Mouse (Mus musculus): ENCODE measurements around the gene Agtpbp1.

GRCm38 (mm10) chr13:59587201-59587600 lies 2.2 kb upstream of the Agtpbp1 start:
- TF ChIP-seq CTCF (IDR thresholded peaks at IDR 0.05; ENCODE audit: control insufficient read depth, insufficient read depth, insufficient read length) (no peak), MYOD1 (IDR thresholded peaks at IDR 0.05; ENCODE audit: control insufficient read depth, insufficient read length, low read depth) (no peak), USF1 (IDR thresholded peaks at IDR 0.05; ENCODE audit: low read depth) (no peak), FOSL1 (IDR thresholded peaks at IDR 0.05; ENCODE audit: insufficient read depth, low read length, poor library complexity, severe bottlenecking) (no peak), MAX (IDR thresholded peaks at IDR 0.05) (no peak)
